24 mouse cellular contexts compared by ENCODE assay signal in the genomic region with DNA sequence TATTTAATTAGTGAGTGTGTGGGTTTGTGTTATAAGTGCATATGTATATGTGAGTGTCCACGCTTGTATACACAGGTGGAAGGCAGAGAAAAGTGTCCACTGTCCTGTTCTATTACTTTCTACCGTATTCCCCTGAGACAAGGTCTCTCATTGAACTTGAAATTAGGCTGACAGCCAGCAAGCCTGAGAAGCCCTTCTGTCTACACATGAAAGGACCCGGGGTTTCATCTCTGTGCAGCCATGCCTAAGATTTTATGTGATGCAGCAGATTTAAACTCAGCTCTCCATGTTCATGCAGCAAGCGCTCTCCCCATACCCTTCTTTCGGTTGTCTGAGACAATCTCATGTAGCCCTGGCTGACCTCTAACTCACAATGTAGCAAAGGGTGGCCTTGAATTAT. TPM values are rescaled to one million over a fixed set of nuclear protein-coding genes. Genes with fewer than 3 reads are reported as not detected.
"Had no signal": no experiment of that assay in that cellular context is flagged by ENCODE, and none has a peak within 500 bp of the region (broad histone marks: within the 10 kb centered on the region; RNA-seq: fewer than 3 reads in every experiment).

No protein-coding gene starts in this region.

- ATAC-seq: liver, embryonic 12.5 days; midbrain, embryonic 15.5 days had no signal

- H3K9me3 ChIP-seq: limb, embryonic 10.5 days; limb, embryonic 13.5 days; liver, embryonic 12.5 days; liver, embryonic 15.5 days; lung, embryonic 15.5 days; midbrain, embryonic 10.5 days; midbrain, embryonic 15.5 days had no signal

- H3K4me2 ChIP-seq: limb, embryonic 13.5 days; liver, embryonic 12.5 days; liver, embryonic 15.5 days; lung, embryonic 15.5 days; midbrain, embryonic 15.5 days had no signal

- H3K27ac ChIP-seq: kidney, postnatal 0 days; layer of hippocampus, adult 2 months; limb, embryonic 10.5 days; limb, embryonic 13.5 days; liver, embryonic 12.5 days; liver, embryonic 15.5 days; lung, embryonic 15.5 days; midbrain, embryonic 10.5 days; midbrain, embryonic 15.5 days had no signal

- H3K9ac ChIP-seq: limb, embryonic 13.5 days; liver, embryonic 12.5 days; liver, embryonic 15.5 days; lung, embryonic 15.5 days; midbrain, embryonic 15.5 days had no signal

- H3K4me3 ChIP-seq: layer of hippocampus, adult 2 months; limb, embryonic 10.5 days; limb, embryonic 13.5 days; liver, embryonic 12.5 days; liver, embryonic 15.5 days; lung, embryonic 15.5 days; megakaryocyte, embryonic 14.5 days; midbrain, embryonic 10.5 days; midbrain, embryonic 15.5 days had no signal

- H3K36me3 ChIP-seq: limb, embryonic 10.5 days; limb, embryonic 13.5 days; liver, embryonic 12.5 days; liver, embryonic 15.5 days; lung, embryonic 15.5 days; midbrain, embryonic 10.5 days; midbrain, embryonic 15.5 days had no signal

- DNase-seq: kidney, adult 2 months; kidney, postnatal 25 days; layer of hippocampus, adult 9-11 months; liver; lung, adult 18-20 months; lung, postnatal 10 days; lung, postnatal 36 days; thymus, postnatal 25 days had no signal

- H3K27me3 ChIP-seq: limb, embryonic 13.5 days; liver, embryonic 12.5 days; liver, embryonic 15.5 days; lung, embryonic 15.5 days; megakaryocyte, embryonic 14.5 days; midbrain, embryonic 15.5 days had no signal

- H3K4me1 ChIP-seq: limb, embryonic 10.5 days; limb, embryonic 13.5 days; liver, embryonic 12.5 days; lung, embryonic 15.5 days; megakaryocyte, embryonic 14.5 days; midbrain, embryonic 10.5 days; midbrain, embryonic 15.5 days had no signal

RNA-seq across cellular contexts. Expression of a gene that starts 39.6 kb away (rescaled TPM):
- polyA plus RNA-seq: kidney, embryonic 14.5 days; large intestine, adult 2 months; limb, embryonic 10.5 days; liver, embryonic 12.5 days; liver, embryonic 15.5 days; lung, embryonic 15.5 days; small intestine, adult 2 months; spleen, adult 2 months; thymus, postnatal 0 days had no signal

RNA-seq across cellular contexts. Expression of a gene that starts 47.1 kb away (rescaled TPM):
- polyA plus RNA-seq: kidney, adult 2 months; liver, embryonic 12.5 days; liver, embryonic 15.5 days; small intestine, adult 2 months; stomach, embryonic 16.5 days had no signal
